Mouse (Mus musculus): ENCODE measurements around the gene Gm45623. TPM values are rescaled to one million over a fixed set of nuclear protein-coding genes. Genes with fewer than 3 reads are reported as not detected.

Gene Gm45623
- polyA plus RNA-seq (2017; shearing (Covaris generic)) = not detected

DNA sequence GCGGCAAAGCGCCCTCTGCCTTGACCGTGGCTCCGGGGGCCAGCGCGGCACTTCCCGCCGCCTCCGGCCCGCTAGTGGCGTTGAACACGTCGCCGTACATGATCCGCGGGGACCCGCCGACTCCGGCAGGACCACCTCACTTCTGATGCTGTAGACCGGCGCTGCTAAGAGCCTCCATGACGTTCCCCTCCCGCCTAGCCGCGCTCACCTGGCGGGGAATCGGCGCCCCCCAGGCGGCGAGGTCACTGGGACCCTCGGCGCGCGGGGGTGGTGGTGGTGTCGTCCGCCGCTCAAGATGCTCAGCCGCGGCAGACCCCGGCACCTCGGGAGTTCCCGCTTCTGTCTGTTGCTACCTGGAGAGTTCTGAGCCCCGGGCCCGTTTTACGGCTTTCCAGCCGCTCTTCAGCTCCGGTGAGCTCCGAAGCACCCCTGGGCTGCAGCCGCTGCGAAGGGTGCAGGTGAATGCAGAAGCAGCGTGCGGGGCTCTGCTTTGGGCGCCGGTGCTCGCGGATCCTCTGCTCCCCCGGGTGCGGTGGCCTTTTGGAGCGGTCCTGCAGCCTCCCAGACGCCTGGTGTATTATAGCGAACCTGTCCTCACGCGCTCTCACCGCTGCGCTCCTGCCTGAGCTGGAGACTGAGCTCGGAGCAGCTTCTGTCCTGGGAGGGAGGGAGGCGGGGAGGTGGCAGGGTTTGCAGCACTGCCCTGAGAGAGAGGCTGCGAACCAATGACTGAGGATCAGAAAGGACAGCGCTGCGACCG lies at the start of gene Gm45623:
TSS of gene Gm45623 (minus strand) at position 636 of the 760 bp plus-strand sequence.

DNA sequence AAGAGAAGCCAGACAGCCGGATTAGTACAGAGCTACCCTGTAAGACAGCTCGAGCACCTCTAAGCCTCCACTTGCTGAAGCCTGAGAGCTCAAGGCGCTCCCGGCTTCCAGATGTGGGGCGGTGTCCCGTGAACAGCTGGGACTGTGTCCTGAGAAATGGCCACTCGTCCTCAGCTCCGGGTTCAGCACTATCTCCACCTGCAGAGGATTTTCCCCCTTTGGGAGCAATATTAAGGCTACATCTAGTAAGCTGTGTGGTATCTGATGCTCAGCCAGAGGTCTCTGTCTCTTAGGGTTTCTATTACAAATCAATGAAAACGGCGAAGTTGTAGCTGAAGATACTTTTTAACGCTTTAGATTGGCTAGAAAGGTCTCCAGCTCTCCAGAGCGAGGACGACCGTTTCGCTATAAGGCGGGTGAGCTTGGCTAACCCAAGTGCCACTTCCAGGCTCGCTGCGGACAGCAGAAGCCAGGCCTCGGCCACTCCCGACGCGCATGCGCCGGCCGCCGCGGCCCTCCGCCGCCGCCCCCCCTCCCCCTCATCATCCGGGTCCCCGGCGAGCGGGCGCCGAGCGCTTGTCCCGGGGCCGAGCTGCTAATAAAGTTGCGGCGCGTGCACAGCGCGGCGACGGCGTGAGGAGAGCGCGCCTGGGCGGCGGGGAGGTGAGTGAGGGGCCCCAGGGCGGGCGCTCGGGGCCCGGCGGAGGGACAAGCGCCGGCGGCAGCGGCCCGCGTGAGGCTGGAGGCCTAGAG lies 51.0 kb downstream of the Gm45623 start, which contains the start of gene Smad5:
TSS of gene Smad5 (plus strand) at position 542 of the 753 bp plus-strand sequence.

Other genes starting within 250 kb of the Gm45623 start
- 1 to 10 TPM in 1 of 2 experiments, under 1 TPM in 1; 0.70 to 1.1 TPM for gene Fbxl21, start 231.4 kb downstream of the Gm45623 start, polyA plus RNA-seq (2017; shearing (Covaris generic))
- not detected for gene Lect2, start 205.3 kb downstream of the Gm45623 start, polyA plus RNA-seq (2017; shearing (Covaris generic))
- 1 to 10 TPM; 1.1 to 7.5 TPM for gene Tgfbi, start 144.3 kb downstream of the Gm45623 start, polyA plus RNA-seq (2017; shearing (Covaris generic))
- gene Smad5, start 50.8 kb downstream of the Gm45623 start, polyA plus RNA-seq (2017; shearing (Covaris generic)) = 10 to 100 TPM; 13.5 to 13.7 TPM
- gene Trpc7, start 142.2 kb upstream of the Gm45623 start, polyA plus RNA-seq (2017; shearing (Covaris generic)) = not detected